Mouse (Mus musculus) lung, adult 18-20 months (tissue): ENCODE data around the gene Tgfbr2.

ENCODE experiments used
- DNase-seq, 2 experiments: peaks; one replicate each; pipeline ENCODE4 v3.0.0; 2022; ENCODE audit warnings: mixed read lengths in 2 of 2

Tgfbr2 gene

DNA sequence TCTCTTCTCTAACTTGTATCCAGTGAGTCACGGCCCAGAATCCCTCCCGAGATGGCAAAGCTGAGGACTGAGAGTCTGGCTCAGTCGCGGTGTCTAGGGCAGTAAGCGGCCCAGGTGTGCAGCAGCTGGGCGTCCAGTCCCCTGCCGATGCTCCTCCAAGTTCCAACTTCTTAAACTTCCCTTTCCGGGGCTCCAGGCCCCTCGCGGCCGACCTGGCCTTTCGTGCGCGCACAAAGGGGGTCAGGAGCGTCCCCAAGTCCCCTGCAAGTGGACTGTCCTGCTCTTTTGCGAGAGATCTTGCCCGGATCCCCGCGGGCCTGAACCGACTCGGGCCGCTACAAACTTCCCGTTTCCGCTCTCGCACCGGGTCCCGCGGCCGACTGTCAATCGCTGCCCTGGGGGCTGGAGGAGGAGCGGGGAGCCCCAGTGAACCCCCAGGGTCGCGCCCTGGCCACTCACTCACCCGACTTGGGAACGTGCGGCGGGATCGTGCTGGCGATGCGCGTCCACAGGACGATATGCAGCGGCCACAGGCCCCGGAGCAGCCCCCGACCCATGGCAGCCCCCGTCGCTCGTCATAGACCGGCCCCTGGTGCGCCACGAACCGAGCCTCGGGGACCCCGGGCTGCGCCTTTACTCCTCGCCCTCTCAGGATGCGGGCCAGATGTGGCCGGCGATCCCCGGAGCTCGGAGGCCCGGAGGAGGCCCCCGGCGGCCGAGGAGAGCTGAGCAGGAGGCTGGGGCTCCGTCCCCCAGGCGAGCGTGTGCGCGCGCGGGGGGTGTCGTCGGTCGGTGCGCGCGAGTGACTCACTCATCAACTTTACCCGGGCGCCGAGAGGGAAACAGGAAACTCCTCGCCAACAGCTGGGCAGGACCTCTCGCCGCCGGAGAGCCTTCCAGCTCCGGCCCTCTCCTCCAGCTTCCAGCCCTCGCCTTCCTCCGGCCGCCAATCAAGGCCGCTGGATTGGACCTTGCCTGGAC lies at the start of gene Tgfbr2:
Gene Tgfbr2, minus strand, starts transcription at position 880 of the 981 bp plus-strand sequence.
- DNase-seq, result peak; percentile 92 to 93

GRCm38 (mm10) chr9:116223368-116223767 lies 48.2 kb upstream of the Tgfbr2 start:
- peak; percentile 84 to 90 for DNase-seq

GRCm38 (mm10) chr9:116222643-116223042 lies 47.5 kb upstream of the Tgfbr2 start:
- no peak for DNase-seq

DNA sequence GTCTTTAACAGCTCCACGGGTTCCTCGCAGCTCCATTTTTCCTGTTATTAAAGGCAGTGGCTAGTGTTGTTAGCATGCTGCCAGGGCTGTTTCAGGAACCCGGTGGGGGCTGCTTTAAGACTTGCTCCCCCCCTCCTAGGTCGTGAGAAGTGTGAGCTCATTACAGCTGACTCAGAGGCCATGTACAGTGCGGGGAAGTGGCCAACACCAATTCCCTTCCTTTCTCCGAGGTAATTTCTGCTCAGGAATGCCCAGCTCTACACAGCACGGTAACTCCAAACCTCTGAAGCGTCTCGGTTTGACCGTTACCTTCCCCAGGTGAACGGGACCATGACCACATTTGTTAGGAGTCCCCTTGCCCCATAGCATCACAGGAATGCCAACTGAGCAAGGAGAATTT lies 46.8 kb upstream of the Tgfbr2 start:
- no peak for DNase-seq

- DNase-seq, result no peak
These were observed 46.4 kb upstream of the Tgfbr2 start for GRCm38 (mm10) chr9:116221565-116221964.

DNA sequence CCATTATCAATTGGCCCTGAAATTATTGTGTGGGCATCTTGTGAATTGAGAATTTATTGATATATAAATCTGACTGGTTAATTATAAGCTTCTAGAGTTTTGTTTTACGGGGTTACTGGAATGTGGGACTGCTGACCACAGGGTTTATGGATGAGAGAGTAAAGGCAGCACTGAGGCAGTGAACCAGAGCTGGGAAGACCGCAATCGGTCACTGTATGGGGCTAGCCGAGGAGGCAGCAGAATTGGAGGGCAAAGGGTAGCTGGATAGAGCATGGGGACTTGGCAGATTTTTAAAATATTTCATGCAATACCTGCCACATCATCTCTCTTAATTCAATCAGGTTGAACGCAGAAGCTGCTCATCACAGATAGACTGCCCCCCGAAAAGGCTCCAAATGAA lies 45.5 kb upstream of the Tgfbr2 start:
- DNase-seq, result no peak

- DNase-seq, result no peak
These were observed 45.0 kb upstream of the Tgfbr2 start for GRCm38 (mm10) chr9:116220159-116220515.

GRCm38 (mm10) chr9:116219234-116220158 lies 44.3 kb upstream of the Tgfbr2 start:
- no peak for DNase-seq

GRCm38 (mm10) chr9:116218780-116219179 lies 43.6 kb upstream of the Tgfbr2 start:
- peak; percentile 47 to 54 for DNase-seq

DNA sequence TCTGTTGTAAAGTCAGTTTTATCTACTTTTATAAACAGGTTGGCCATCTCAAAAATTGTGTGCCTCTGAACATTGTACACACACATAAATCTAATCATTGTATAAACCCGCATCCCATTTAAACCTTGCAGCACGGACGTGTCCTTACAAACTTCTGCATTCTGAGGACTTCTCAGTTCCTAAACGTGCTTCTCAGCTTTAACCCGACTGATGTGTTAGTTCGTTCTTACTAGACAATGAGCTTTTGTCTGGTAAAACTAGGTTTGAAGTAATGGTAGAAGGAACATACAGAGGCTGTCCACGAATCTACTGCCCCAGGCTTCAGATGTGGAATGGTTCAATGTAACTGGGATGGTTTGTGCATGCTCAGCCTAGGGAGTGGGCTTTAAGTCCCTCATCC lies 41.9 kb upstream of the Tgfbr2 start:
- no peak for DNase-seq

GRCm38 (mm10) chr9:116216677-116217076 lies 41.5 kb upstream of the Tgfbr2 start:
- DNase-seq, result no peak

- DNase-seq, result no peak
These were observed 39.1 kb upstream of the Tgfbr2 start for GRCm38 (mm10) chr9:116214296-116214695.

GRCm38 (mm10) chr9:116212915-116213619 lies 37.9 kb upstream of the Tgfbr2 start:
- no peak for DNase-seq

- DNase-seq, result no peak
These were observed 36.9 kb upstream of the Tgfbr2 start for GRCm38 (mm10) chr9:116212069-116212468.

GRCm38 (mm10) chr9:116208169-116208904 lies 33.2 kb upstream of the Tgfbr2 start:
- DNase-seq, result no peak

DNA sequence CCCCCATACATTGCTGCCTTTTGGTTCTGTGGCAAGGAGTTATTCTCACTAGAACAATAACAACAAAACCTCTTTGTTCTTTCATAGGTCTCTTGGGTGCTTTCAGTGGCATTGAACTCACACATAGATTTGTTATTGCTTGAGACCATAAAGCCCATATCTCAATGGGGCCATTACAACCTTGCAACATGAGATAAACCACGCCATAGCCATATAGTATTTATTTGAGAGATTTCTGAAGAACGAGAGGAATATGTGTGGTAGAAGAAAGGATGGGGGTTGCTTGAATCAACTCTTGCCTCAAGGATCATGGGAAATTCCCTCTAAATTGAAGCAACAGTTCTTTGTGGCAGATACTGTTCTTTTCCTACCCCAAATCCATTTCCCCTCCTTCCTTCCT lies 31.7 kb upstream of the Tgfbr2 start:
- no peak for DNase-seq

DNA sequence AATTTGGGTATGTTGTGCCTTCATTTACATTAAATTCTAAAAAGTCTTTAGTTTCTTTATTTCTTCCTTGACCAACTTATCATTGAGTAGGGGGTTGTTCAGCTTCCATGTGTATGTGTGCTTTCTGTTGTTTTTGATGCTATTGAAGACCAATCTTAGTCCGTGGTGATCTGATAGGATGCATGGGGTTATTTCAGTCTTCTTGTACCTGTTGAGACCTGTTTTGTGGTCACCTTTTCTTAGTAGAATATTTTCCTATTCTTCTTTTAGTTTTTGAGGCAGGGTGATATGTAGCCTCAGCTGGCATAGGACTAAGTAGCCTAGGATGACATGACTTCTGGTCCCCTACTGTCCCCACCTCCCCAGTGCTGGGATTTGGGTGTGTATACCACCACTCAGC lies 28.5 kb upstream of the Tgfbr2 start:
- DNase-seq, result no peak

DNA sequence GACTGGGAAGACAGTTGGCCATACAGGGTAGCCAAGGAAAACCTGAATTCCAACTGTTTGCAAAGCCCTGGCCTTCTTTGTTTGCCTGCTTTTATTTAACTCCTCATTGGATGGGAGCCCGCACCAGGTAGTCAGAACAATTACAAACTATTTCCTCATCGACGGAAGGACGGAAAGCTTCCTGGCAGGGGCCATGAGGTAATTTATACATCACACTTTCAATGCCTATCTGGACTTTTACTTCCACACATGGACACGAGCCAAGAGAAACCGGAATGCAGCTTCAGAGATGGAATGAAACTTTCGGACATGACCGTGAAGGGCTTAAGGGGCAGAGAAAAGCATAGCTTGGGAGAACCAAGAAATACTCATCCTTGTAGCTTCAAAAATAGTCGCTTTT lies 24.0 kb upstream of the Tgfbr2 start:
- DNase-seq, result no peak

DNA sequence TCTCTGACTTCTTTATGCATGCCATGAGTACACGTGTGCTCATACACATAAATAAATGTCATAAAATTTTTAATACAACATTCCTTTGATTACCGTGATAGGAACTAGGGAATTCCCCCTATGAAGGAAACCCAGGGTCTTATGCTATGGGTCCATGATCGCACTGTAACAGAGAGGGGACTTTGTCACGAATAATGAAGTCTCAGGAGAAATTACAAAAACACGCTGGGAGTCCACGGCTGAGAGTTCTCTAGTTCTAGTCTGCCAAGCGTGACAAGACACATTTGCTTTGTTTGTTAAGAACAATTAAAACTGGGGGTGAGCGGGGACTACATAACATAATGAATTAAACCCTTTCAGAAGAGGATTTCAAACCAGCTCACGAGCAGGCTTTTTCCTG lies 23.3 kb upstream of the Tgfbr2 start:
- no peak for DNase-seq

GRCm38 (mm10) chr9:116197491-116198170 lies 22.5 kb upstream of the Tgfbr2 start:
- DNase-seq, result no peak

DNA sequence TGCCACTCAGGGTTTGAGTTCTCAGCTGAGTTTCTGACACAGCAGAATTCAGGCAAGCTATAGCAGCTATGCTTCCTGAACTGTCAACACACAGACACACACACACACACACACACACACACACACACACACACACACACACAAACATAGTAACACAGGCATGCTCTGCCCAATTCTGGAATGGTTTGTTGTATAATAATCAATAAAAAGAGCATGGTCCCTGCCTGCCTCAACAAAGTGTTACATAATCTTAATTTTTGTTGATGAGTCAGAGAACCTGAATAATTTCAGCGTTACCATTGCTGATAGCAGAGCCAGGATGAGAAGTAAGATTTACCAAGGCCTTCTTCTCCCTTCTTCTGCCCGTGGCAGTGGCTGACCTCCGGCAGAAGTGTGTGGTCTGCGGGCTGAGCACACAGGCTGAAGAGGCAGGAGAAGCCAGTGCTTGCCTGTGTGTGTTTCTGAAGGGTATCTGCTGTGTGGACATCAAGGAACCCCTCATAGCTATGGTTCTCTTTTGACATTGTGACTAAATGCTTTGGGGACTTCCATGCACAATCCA lies 18.8 kb upstream of the Tgfbr2 start:
- DNase-seq, result no peak
